Mouse (Mus musculus) midbrain, postnatal 0 days (tissue): Measurements from ENCODE around the gene Rpl23a. TPM values are rescaled to one million over a fixed set of nuclear protein-coding genes. Genes with fewer than 3 reads are reported as not detected.
A peak's percentile ranks its signal among the peaks of the same experiment; 100 is the strongest.

Experiments used
- ATAC-seq: fragments of 200-750 bp; cut with Nextera tagmentation; 2 replicates; pipeline ENCODE4 v1.8.0; 2017; ENCODE audit warnings: moderate number of reproducible peaks, mild to moderate bottlenecking, moderate TSS enrichment, moderate library complexity; ENCODE audit not compliant: low FRiP score
- DNase-seq: peaks from one replicate; pipeline ENCODE4 v3.0.0-alpha.2; 2015; ENCODE audit warnings: low spot score
- H3K27ac ChIP-seq: fragments of 300-500 bp; sonication (generic); 2 replicates; pipeline ENCODE4 v1.5.1; 2014; ENCODE audit warnings: low read depth, mild to moderate bottlenecking, low read length, mixed read lengths
- H3K27me3 ChIP-seq: fragments of 300-500 bp; sonication (generic); 2 replicates; pipeline ENCODE4 v1.6.1; 2014; ENCODE audit warnings: low read length, control low read depth, mixed read lengths; ENCODE audit not compliant: insufficient read depth
- H3K36me3 ChIP-seq: fragments of 300-500 bp; sonication (generic); 2 replicates; pipeline ENCODE4 v1.6.1; 2014; ENCODE audit warnings: low read length, control low read depth, mixed read lengths; ENCODE audit not compliant: insufficient read depth
- H3K4me1 ChIP-seq: fragments of 300-500 bp; sonication (generic); 2 replicates; pipeline ENCODE4 v1.6.1; 2014; ENCODE audit warnings: mild to moderate bottlenecking, control low read depth, antibody characterized with exemption, low read length, mixed read lengths; ENCODE audit not compliant: insufficient read depth
- H3K4me2 ChIP-seq: fragments of 300-500 bp; sonication (generic); 2 replicates; pipeline ENCODE4 v1.6.1; 2014; ENCODE audit warnings: low read depth, mild to moderate bottlenecking, low read length, mixed read lengths; ENCODE audit not compliant: poor library complexity, severe bottlenecking
- H3K4me3 ChIP-seq: fragments of 300-500 bp; sonication (generic); 2 replicates; pipeline ENCODE4 v1.5.1; 2014; ENCODE audit warnings: low read depth, mild to moderate bottlenecking, low read length, moderate library complexity
- H3K9ac ChIP-seq: fragments of 300-500 bp; sonication (generic); replicated peaks from 2 replicates; pipeline ENCODE4 v1.6.1; 2014; ENCODE audit warnings: mild to moderate bottlenecking, low read length, moderate library complexity, mixed read lengths; ENCODE audit not compliant: poor library complexity, severe bottlenecking
- H3K9me3 ChIP-seq: fragments of 300-500 bp; sonication (generic); 2 replicates; pipeline ENCODE4 v1.6.1; 2016; ENCODE audit warnings: low read length, control low read depth
- CTCF ChIP-seq: IDR thresholded peaks from 2 replicates; pipeline ENCODE4 v1.5.1; 2016; ENCODE audit warnings: antibody characterized with exemption, mild to moderate bottlenecking
- WGBS: fragments of 180-500 bp; shearing (Covaris S2); extraction: QIAGEN DNeasy Blood & Tissue Kit; methylation state at CpG from one replicate; pipeline ENCODE4 v1.1.7; 2014; 5-methylcytosine and 5-hydroxymethylcytosine counted together
- polyA plus RNA-seq: library from polyadenylated mRNA; unstranded; fragments of >200 nt; fragmentation: Nextera tagmentation; extraction: Ambion mirVana; gene quantifications from 2 replicates; pipeline ENCODE4 v1.2.1, GENCODE M21; 2015
- total RNA-seq: library from RNA; depleted of rRNA; stranded (reverse); fragments of >200 nt; gene quantifications from 2 replicates; pipeline ENCODE4 v1.2.3, GENCODE M21; 2014

Rpl23a gene
- total and polyA plus RNA-seq, 2 experiments from 2014 or later, result 860 to 863 TPM

DNA sequence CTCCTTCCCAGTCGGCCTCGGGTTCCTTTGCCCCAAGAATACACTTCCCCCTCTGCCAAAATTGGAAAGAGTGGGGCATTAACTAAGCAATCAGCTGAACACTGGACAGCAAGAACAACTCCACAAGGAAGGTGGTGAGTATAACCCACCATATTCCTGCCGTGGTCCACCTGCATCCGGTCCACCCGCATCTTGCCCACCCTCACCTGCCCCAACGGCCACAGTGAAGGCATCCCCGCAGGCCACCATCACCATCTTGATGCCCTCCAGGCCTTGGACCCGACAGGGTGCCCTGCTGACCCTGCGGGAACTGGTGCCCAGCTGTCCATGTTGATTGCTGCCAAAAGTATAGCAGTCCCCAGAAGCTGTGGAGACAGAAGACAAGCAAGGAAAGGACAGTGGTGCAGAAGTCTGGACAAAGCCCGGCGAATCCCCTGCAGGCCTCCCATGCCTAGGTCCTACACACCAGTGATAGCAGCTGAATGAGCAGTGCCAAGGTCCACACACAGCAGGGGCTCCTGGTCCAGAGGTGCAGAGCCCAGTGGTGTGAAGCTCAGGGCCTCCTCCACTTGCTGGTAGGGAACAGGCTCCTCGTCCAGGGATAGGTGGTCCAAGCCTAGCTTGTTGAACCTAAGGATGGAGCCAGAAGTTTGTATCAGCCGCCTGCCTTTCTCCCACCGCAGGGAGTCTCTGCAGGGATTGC, 16.0 kb downstream of the Rpl23a start:
- 88% methylated on average over 14 of the region's 14 CpGs for WGBS
- H3K9ac ChIP-seq, result no peak overlapping the region
- H3K4me1 ChIP-seq, result peaks cover 16% of the 10 kb centered on the region
- no peak overlapping the region for H3K4me2 ChIP-seq
- TF ChIP-seq CTCF, result no peak
- no peaks in the 10 kb centered on the region for H3K36me3 ChIP-seq
- ATAC-seq (no peak), DNase-seq (no peak)
- H3K9me3 ChIP-seq, result no peaks in the 10 kb centered on the region
- no peaks in the 10 kb centered on the region for H3K27me3 ChIP-seq
- no peak overlapping the region for H3K4me3 ChIP-seq
- no peak overlapping the region for H3K27ac ChIP-seq

DNA sequence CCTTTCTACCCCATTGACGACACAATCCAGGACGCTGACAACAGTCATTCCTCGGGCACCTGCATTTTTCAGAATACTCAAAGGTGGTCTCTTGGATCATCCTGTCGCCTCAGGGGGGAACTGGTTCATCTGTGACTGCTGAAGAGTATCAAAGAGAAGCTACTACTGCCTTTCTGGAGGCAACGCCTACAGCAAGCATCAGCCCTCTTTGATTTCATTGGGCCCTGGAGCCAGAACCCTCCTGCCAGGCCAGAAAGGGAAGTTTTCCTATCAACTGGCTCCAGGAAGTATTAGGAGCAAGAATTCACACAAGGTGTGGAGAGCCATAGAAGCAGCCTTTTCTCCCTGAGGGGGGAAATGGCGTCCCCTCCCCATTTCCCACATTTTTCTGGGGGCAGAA, 16.7 kb downstream of the Rpl23a start:
- WGBS, result 71% methylated on average over 6 of the region's 6 CpGs
- no peak for ATAC-seq
- no peak overlapping the region for H3K4me3 ChIP-seq
- no peaks in the 10 kb centered on the region for H3K27me3 ChIP-seq
- peaks cover 6% of the 10 kb centered on the region; the same call in 1 of the 2 replicates for H3K36me3 ChIP-seq
- H3K27ac ChIP-seq, result no peak overlapping the region
- H3K9me3 ChIP-seq, result no peaks in the 10 kb centered on the region
- no peak overlapping the region for H3K9ac ChIP-seq
- no peak for TF ChIP-seq CTCF
- H3K4me2 ChIP-seq, result no peak overlapping the region
- peaks cover 16% of the 10 kb centered on the region for H3K4me1 ChIP-seq
- no peak for DNase-seq

DNA sequence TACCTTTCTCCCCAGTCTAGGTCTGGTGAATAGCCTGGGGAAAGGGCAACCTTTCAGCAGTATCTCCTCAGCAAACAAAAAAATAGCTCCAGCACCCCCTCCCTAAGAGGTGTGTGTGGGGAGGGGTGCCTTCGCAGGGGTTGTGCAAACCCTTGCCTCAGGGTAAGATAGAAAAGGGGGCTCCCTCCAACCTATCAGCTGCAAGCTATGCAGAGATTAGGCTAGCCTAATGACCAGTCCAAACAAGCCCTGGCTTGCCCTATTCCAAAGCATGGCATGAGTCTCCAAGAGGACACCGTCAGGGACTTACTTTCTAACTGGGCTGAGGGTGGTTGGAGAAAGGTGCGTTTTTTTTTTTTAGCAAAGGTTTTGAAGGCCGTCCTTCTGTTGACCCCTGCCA, 17.2 kb downstream of the Rpl23a start:
- TF ChIP-seq CTCF, result no peak
- Histone ChIP-seq H3K9ac (no peak overlapping the region), H3K27ac (no peak overlapping the region), H3K4me3 (peak overlapping the region; percentile 96; the same call in 1 of the 2 replicates), H3K9me3 (no peaks in the 10 kb centered on the region), H3K36me3 (peaks cover 9% of the 10 kb centered on the region; the same call in 1 of the 2 replicates), H3K4me1 (peaks cover 16% of the 10 kb centered on the region), H3K4me2 (peak overlapping the region; percentile 81), H3K27me3 (no peaks in the 10 kb centered on the region)
- DNase-seq, result no peak
- 52% methylated on average over 4 of the region's 4 CpGs for WGBS
- no peak for ATAC-seq

DNA sequence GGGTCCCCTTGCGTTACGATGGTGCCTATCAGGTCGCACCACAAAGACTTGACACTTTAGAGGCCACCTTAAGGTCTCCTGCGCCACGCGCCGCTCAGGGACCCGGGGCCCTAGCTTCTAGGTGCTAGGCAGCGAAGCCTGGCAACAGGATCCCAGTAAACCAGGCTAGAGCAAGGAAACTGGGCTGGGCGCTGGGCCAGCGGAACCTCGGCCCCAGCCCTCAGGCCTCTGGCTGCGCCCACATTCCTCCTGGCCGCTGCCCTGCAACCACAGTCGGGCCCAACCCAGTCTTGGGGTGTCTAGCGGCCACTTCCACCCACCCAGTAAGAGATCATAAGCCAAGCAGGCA, 17.6 kb downstream of the Rpl23a start:
- peak overlapping the region; percentile 97 for H3K27ac ChIP-seq
- no peaks in the 10 kb centered on the region for H3K9me3 ChIP-seq
- DNase-seq (peak; percentile 68), ATAC-seq (no peak)
- peaks cover 12% of the 10 kb centered on the region; the same call in 1 of the 2 replicates for H3K36me3 ChIP-seq
- H3K4me1 ChIP-seq, result peaks cover 16% of the 10 kb centered on the region
- peak overlapping the region; percentile 96 for H3K4me3 ChIP-seq
- 3% methylated on average over 16 of the region's 16 CpGs for WGBS
- no peak for TF ChIP-seq CTCF
- H3K4me2 ChIP-seq, result peak overlapping the region; percentile 81
- peak overlapping the region; percentile 99 for H3K9ac ChIP-seq
- no peaks in the 10 kb centered on the region for H3K27me3 ChIP-seq

DNA sequence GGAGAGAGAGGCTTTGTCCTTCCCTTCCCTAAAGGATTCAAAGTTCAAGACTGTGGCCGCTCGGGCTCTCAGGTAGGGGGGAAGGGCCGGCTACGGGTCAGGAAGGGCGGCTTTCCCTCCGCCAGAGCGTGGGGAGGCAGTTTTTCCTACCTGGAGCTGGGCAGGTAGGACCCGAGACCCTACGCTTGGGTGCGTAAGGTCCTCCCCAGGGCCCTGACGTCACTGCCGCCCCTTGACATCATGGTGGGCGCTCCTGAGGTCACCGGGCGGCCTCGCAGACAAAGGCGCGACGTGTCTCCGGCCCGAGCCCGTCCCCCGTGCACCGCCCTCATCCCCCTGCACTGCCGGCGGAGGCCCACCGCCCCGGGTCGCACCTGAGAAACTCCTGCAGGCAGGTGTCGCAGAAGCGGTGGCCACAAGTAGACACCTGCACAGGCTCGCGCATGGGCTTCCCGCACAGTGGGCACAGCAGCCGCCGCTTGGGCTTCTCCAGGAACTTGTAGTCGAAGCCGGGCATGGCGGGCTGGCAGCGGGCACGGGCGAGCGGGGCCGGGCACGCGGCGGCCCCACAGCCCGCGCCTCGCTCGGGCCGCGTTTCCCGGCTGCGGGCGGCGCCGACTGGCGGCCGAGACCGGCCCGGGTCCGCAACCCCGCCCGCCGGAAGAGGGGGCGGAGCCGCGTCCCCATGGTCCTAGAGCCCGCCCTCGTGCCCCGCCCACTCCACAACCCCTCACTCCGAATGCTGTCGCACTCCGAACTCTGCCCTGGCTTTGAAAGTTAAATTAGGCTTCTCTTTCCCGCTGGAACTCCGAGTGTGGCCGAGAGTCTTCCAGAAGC, 18.2 kb downstream of the Rpl23a start, which contains the start of gene Traf4:
Gene Traf4, minus strand, starts transcription at position 666 of the 837 bp plus-strand sequence.
- Histone ChIP-seq H3K36me3 (peaks cover 18% of the 10 kb centered on the region), H3K4me3 (peak within 1 kb of the TSS; percentile 96), H3K27ac (peak within 1 kb of the TSS; percentile 97), H3K9ac (peak within 1 kb of the TSS; percentile 99), H3K4me2 (peak within 1 kb of the TSS; percentile 81), H3K9me3 (no peaks in the 10 kb centered on the region), H3K27me3 (no peaks in the 10 kb centered on the region), H3K4me1 (peaks cover 16% of the 10 kb centered on the region)
- ATAC-seq (peak; percentile 85), DNase-seq (peak; percentile 90)
- 0 out of 2 replicates have a peak, but pooled peaks have one; percentile 26 for TF ChIP-seq CTCF
- WGBS, result under 1% methylated on average over 76 of the region's 78 CpGs

DNA sequence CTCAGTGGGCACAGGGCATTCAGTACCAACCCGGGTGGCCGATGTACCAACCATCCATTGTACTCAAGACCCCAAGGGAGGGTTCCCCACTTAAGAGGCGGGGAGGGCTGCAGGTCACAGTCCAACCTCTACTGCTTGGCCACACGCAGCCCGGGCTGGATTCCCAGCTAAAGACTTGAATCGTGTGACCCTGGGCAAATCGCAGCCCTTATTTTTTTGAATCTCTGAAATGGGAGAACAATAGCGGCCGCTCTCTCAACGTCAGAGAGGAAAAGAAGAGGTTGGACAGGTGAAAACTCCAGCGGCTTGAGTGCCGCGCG, 18.8 kb downstream of the Rpl23a start:
- DNase-seq (peak; percentile 29), ATAC-seq (peak; percentile 0; the same call in 1 of the 2 replicates)
- H3K9me3 ChIP-seq, result no peaks in the 10 kb centered on the region
- peaks cover 16% of the 10 kb centered on the region for H3K4me1 ChIP-seq
- no peak for TF ChIP-seq CTCF
- peak overlapping the region; percentile 97 for H3K27ac ChIP-seq
- H3K4me3 ChIP-seq, result peak overlapping the region; percentile 96
- under 1% methylated on average over 14 of the region's 14 CpGs for WGBS
- H3K36me3 ChIP-seq, result peaks cover 24% of the 10 kb centered on the region
- H3K9ac ChIP-seq, result peak overlapping the region; percentile 99
- no peaks in the 10 kb centered on the region for H3K27me3 ChIP-seq
- H3K4me2 ChIP-seq, result peak overlapping the region; percentile 81
